11 mouse cellular contexts compared by ENCODE assay signal in the genomic region with DNA sequence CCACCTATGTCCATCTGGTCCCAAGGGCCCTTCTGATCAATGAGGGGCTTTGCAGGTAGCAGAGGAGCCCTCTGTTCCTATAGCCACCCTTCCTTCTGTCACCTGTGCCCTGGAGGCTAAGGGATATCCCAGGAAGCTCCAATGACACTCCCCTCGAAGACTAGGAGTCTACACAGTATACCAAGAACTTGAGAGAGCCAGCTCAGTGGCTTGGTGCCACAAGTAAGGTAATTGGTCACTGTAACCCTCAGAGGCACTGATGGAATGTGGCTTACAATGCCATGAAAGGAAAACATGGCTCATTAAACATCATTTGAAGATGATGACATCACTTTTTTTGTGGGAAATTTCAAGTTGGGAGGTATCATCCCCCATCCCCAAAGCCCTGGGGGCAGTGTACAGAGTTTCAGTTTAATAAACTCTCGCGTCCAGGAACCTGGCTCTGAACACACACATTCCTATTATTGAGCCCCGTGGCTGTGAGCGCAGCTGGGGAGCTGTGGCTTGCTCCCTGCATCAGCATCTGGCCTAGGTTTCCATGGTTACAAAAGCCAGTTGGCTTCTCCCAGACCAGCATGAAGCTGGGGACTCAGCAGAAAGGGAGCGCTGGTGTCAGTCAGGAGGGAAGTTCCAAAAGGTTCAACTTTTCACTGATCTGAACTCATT.
DNase-seq lines count a peak whose midpoint lies in the region; ATAC-seq and TF ChIP-seq lines count a peak whose summit lies in the region.
"Had no signal": no experiment of that assay in that cellular context is flagged by ENCODE, and none has a peak within 500 bp of the region (broad histone marks: within the 10 kb centered on the region; RNA-seq: fewer than 3 reads in every experiment).

No protein-coding gene starts in this region.

- DNase-seq in layer of hippocampus, adult 9-11 months: peak; percentile 39
- DNase-seq in layer of hippocampus, adult 18-20 months (ENCODE audit: low spot score in 2 of 2): no peak
- DNase-seq in hindbrain, embryonic 10.5 days (ENCODE audit: low spot score): peak; percentile 61
- DNase-seq in limb, embryonic 14.5 days (ENCODE audit: low spot score): peak; percentile 76
- no peak for DNase-seq in B cell, adult 2 months
- no peak for DNase-seq in ovary, postnatal 10 days (ENCODE audit: low spot score)
- no peak for DNase-seq in spleen, adult 12 weeks (ENCODE audit: low spot score)
- DNase-seq in liver: no peak
- DNase-seq: gastrocnemius, postnatal 10 days; lung, adult 2 months; thymus, postnatal 4 days had no signal

- ATAC-seq in limb, embryonic 14.5 days (ENCODE audit: low FRiP score, low read depth): peak; percentile 60

- H3K9me3 ChIP-seq in hindbrain, embryonic 10.5 days: no peaks in the 10 kb centered on the region
- no peaks in the 10 kb centered on the region for H3K9me3 ChIP-seq in limb, embryonic 14.5 days (ENCODE audit: control insufficient read depth, low read length)

- H3K4me1 ChIP-seq in hindbrain, embryonic 10.5 days (replicated peaks): peaks cover 50% of the 10 kb centered on the region
- peaks cover 17% of the 10 kb centered on the region for H3K4me1 ChIP-seq in limb, embryonic 14.5 days (ENCODE audit: control insufficient read depth, insufficient read depth, low read length)

- peaks cover 53% of the 10 kb centered on the region for H3K36me3 ChIP-seq in hindbrain, embryonic 10.5 days
- H3K36me3 ChIP-seq in limb, embryonic 14.5 days (ENCODE audit: control insufficient read depth, insufficient read depth, low read length): peaks cover 18% of the 10 kb centered on the region

- TF ChIP-seq POLR2A in limb, embryonic 14.5 days (IDR thresholded peaks at IDR 0.05; ENCODE audit: borderline replicate concordance, extremely low read depth, insufficient read depth, insufficient read length): no peak

- no peak overlapping the region for H3K4me2 ChIP-seq in limb, embryonic 14.5 days (replicated peaks; ENCODE audit: low read depth, low read length, severe bottlenecking)

- no peak overlapping the region for H3K9ac ChIP-seq in limb, embryonic 14.5 days (ENCODE audit: low read depth, low read length, severe bottlenecking)

- H3K27me3 ChIP-seq in hindbrain, embryonic 10.5 days (ENCODE audit: insufficient read depth, poor library complexity, severe bottlenecking): peaks cover 6% of the 10 kb centered on the region; the same call in 1 of the 2 replicates
- H3K27me3 ChIP-seq in limb, embryonic 14.5 days (ENCODE audit: control insufficient read depth, insufficient read depth, low read length): no peaks in the 10 kb centered on the region

- H3K27ac ChIP-seq in hindbrain, embryonic 10.5 days: peak overlapping the region; percentile 5; the same call in 1 of the 2 replicates
- no peak overlapping the region for H3K27ac ChIP-seq in limb, embryonic 14.5 days (replicated peaks; ENCODE audit: low read depth, low read length)

- WGBS in hindbrain, embryonic 10.5 days: 20% methylated on average over 6 of the region's 6 CpGs
- WGBS in limb, embryonic 14.5 days: 14% methylated on average over 6 of the region's 6 CpGs

- H3K4me3 ChIP-seq in hindbrain, embryonic 10.5 days: no peak overlapping the region
- H3K4me3 ChIP-seq in limb, embryonic 14.5 days (replicated peaks; ENCODE audit: low read length): no peak overlapping the region

Comparison
In these comparisons a context has a peak if more than half of its experiments do, and no peak if none do; other contexts are left out.
1. DNase-seq: peak in layer of hippocampus, adult 9-11 months (single experiment), hindbrain, embryonic 10.5 days (single experiment) and limb, embryonic 14.5 days (single experiment); none in layer of hippocampus, adult 18-20 months (0 of 2), B cell, adult 2 months (0 of 2), ovary, postnatal 10 days (single experiment), spleen, adult 12 weeks (single experiment) and liver (single experiment).